Mouse (Mus musculus): Measurements from ENCODE around the gene Neurl1a.

- TF ChIP-seq CTCF (IDR thresholded peaks at IDR 0.05; ENCODE audit: low read depth): no peak
- TF ChIP-seq EP300 (optimal IDR thresholded peaks at IDR 0.05): no peak
Observed at GRCm38 (mm10) chr19:47204653-47205052, 26.0 kb downstream of the Neurl1a start.

Data from stomach, postnatal 0 days (tissue).